10 mouse cellular contexts compared by ENCODE assay signal in the genomic region with DNA sequence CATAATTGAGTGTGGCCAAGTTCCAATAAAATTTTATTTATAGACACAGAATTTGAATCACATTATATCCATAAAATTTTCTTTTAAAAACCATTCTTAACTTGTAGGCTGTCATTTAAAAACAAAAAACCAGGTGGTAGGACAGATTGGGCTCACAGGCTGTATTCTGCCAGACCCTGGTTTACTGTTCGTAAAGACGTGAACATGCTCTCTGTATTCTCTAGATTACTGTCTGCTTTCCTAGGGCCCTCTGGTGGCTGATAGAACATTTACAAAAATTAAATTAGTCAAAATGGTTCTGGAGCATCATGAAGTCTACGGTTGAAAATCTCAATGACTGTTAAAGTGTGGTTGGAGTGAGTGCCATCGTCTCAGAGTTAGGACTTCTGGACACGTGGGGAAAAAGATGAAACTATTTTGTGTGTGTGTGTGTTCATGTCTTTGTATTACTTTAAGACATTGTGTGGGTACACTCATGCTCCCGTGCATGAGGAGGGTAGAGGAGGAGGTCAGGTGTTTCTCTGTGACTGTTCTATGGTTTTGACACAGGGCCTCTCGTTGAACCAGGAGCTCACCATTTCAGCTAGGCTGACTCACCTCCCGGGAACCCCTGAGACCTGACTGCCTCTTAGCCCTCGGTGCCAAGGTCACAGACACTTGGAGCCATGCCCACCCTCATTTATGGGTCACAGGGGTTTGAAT. TPM values are rescaled to one million over a fixed set of nuclear protein-coding genes. Genes with fewer than 3 reads are reported as not detected.
DNase-seq lines count a peak whose midpoint lies in the region; ATAC-seq and TF ChIP-seq lines count a peak whose summit lies in the region.
"Had no signal": no experiment of that assay in that cellular context is flagged by ENCODE, and none has a peak within 500 bp of the region (broad histone marks: within the 10 kb centered on the region; RNA-seq: fewer than 3 reads in every experiment).

No protein-coding gene starts in this region.

- no peaks in the 10 kb centered on the region for H3K4me1 ChIP-seq in hindbrain, postnatal 0 days (ENCODE audit: insufficient read depth, low read length)
- H3K4me1 ChIP-seq in hindbrain, embryonic 11.5 days (replicated peaks; ENCODE audit: control insufficient read depth, insufficient read depth, low read length): no peaks in the 10 kb centered on the region
- peaks cover 10% of the 10 kb centered on the region for H3K4me1 ChIP-seq in small intestine, adult 2 months (ENCODE audit: control insufficient read depth, insufficient read depth, insufficient read length, low read length)

- H3K9me3 ChIP-seq in hindbrain, postnatal 0 days (ENCODE audit: low read length): no peaks in the 10 kb centered on the region
- no peaks in the 10 kb centered on the region for H3K9me3 ChIP-seq in hindbrain, embryonic 11.5 days (ENCODE audit: control insufficient read depth, low read length)
- H3K9me3 ChIP-seq: heart, embryonic 13.5 days; megakaryocyte, embryonic 14.5 days had no signal

- CTCF ChIA-PET in Patski (lab: Charles Lee): no interaction called here

- no peaks in the 10 kb centered on the region for H3K27me3 ChIP-seq in hindbrain, postnatal 0 days (ENCODE audit: insufficient read depth, low read length)
- no peaks in the 10 kb centered on the region for H3K27me3 ChIP-seq in hindbrain, embryonic 11.5 days (ENCODE audit: control insufficient read depth, insufficient read depth, low read length)
- H3K27me3 ChIP-seq in Patski: no peaks in the 10 kb centered on the region
- no peaks in the 10 kb centered on the region for H3K27me3 ChIP-seq in small intestine, adult 2 months (ENCODE audit: control insufficient read depth, insufficient read depth, low read length)
- H3K27me3 ChIP-seq: heart, embryonic 13.5 days; megakaryocyte, embryonic 14.5 days had no signal

- H3K4me3 ChIP-seq in hindbrain, postnatal 0 days (ENCODE audit: low read length): no peak overlapping the region
- no peak overlapping the region for H3K4me3 ChIP-seq in hindbrain, embryonic 11.5 days (ENCODE audit: low read depth, low read length)
- no peak overlapping the region for H3K4me3 ChIP-seq in small intestine, adult 2 months (ENCODE audit: low read depth, low read length)
- H3K4me3 ChIP-seq: heart, embryonic 13.5 days; megakaryocyte, embryonic 14.5 days had no signal

- 74% methylated on average over 9 of the region's 9 CpGs for WGBS in hindbrain, postnatal 0 days
- WGBS in hindbrain, embryonic 11.5 days: 89% methylated on average over 9 of the region's 9 CpGs
- WGBS in small intestine, adult 2 months: 28% methylated on average over 9 of the region's 9 CpGs

- no peak for ATAC-seq in hindbrain, postnatal 0 days
- no peak for ATAC-seq in hindbrain, embryonic 11.5 days (ENCODE audit: low FRiP score)
- no peak for ATAC-seq in Patski

- peak; percentile 39 for DNase-seq in hindbrain, postnatal 0 days (ENCODE audit: low spot score)
- DNase-seq in hindbrain, embryonic 11.5 days (ENCODE audit: low spot score): no peak
- peak; percentile 22 for DNase-seq in 3T3-L1 (ENCODE audit: low read depth, low spot score)
- DNase-seq in Patski (ENCODE audit: low read depth, low spot score): no peak
- peak; percentile 59 for DNase-seq in kidney, adult 9 months
- DNase-seq in yolk sac, embryonic 10.5 days (ENCODE audit: low spot score): no peak
- no peak for DNase-seq in embryo, embryonic 9.5 days (ENCODE audit: extremely low spot score)

- no peak overlapping the region for H3K9ac ChIP-seq in hindbrain, postnatal 0 days (replicated peaks; ENCODE audit: low read length)
- H3K9ac ChIP-seq in hindbrain, embryonic 11.5 days (ENCODE audit: low read depth, low read length): no peak overlapping the region
- H3K9ac ChIP-seq: heart, embryonic 13.5 days had no signal

- in situ Hi-C loops in Patski (cut with MboI; ENCODE audit: low pct_unique_long_range_greater_than_20kb): no loop called here

- peak; percentile 50 for TF ChIP-seq CTCF in hindbrain, postnatal 0 days (IDR thresholded peaks at IDR 0.05; ENCODE audit: low read depth)
- peak; percentile 22 for TF ChIP-seq CTCF in Patski (IDR thresholded peaks at IDR 0.05)
- TF ChIP-seq CTCF in small intestine, adult 2 months (IDR thresholded peaks at IDR 0.05; ENCODE audit: extremely low read depth, insufficient read length, insufficient replicate concordance, low read depth, low read length): no peak

- H3K27ac ChIP-seq in hindbrain, postnatal 0 days: no peak overlapping the region
- no peak overlapping the region for H3K27ac ChIP-seq in hindbrain, embryonic 11.5 days (ENCODE audit: low read depth, low read length)
- H3K27ac ChIP-seq in small intestine, adult 2 months (ENCODE audit: insufficient read depth, low read depth, low read length): 0 out of 2 replicates have a peak overlapping the region, but pooled peaks have one; percentile 41
- H3K27ac ChIP-seq: heart, embryonic 13.5 days had no signal

- peaks cover 9% of the 10 kb centered on the region; the same call in 1 of the 2 replicates for H3K36me3 ChIP-seq in hindbrain, postnatal 0 days (ENCODE audit: insufficient read depth, low read length)
- 0 out of 2 replicates have a peak, but pooled peaks cover 2% of the 10 kb centered on the region for H3K36me3 ChIP-seq in hindbrain, embryonic 11.5 days (ENCODE audit: control insufficient read depth, insufficient read depth, low read length)
- peaks cover 10% of the 10 kb centered on the region for H3K36me3 ChIP-seq in small intestine, adult 2 months (ENCODE audit: control insufficient read depth, insufficient read depth, low read length)

- H3K4me2 ChIP-seq in hindbrain, postnatal 0 days (ENCODE audit: low read depth, low read length): no peak overlapping the region
- H3K4me2 ChIP-seq in hindbrain, embryonic 11.5 days (replicated peaks; ENCODE audit: low read depth, low read length): no peak overlapping the region
- H3K4me2 ChIP-seq: heart, embryonic 13.5 days had no signal

- POLR2A ChIA-PET in Patski (lab: Charles Lee): no interaction called here

- TF ChIP-seq POLR2A in small intestine, adult 2 months (IDR thresholded peaks at IDR 0.05; ENCODE audit: low read depth, low read length): no peak

RNA-seq across cellular contexts. Expression of a gene that starts 16.7 kb away (rescaled TPM):
- 14.0 and 24.0 TPM in 2 replicates for total RNA-seq in hindbrain, postnatal 0 days (2014; rRNA removed)
- 2.8 and 2.9 TPM in 2 replicates for polyA plus RNA-seq in hindbrain, postnatal 0 days (2015; fragmentation: Nextera tagmentation; extraction: Ambion mirVana)
- 4.2 and 8.1 TPM in 2 replicates for polyA plus RNA-seq in hindbrain, embryonic 11.5 days (2014; fragmentation: Nextera tagmentation; extraction: Ambion mirVana)
- 33.5 TPM for polyA plus RNA-seq in Patski (2021)
- polyA plus RNA-seq in small intestine, adult 2 months (2012; rRNA removed): 7.0 and 17.0 TPM in 2 replicates

Comparison
In these comparisons a context has a peak if more than half of its experiments do, and no peak if none do; other contexts are left out.
1. DNase-seq: peak in hindbrain, postnatal 0 days (single experiment), 3T3-L1 (single experiment) and kidney, adult 9 months (single experiment); none in hindbrain, embryonic 11.5 days (single experiment), Patski (single experiment), yolk sac, embryonic 10.5 days (single experiment) and embryo, embryonic 9.5 days (single experiment).